Mouse (Mus musculus): ENCODE data around the gene Smad6.

The Smad6 gene

DNA sequence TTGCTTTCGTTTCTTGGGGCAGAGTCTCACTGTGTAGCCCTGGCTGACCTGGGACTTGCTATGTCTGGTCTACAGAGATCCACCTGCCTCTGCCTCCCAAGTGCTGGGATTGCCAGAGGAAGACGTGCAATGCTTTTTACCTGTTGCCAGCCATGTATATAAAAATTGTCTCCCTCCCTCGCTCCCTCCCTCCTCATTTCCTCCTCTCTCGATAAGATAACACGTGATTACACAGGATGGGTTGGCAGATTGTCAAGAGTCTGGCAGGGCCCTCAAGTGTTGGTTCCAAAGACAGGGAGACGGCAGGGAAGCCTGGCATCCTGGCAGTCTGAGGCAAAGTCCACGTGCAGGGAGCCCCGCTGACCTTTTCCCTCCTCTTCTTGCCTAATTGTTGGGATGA is 32.2 kb downstream of the Smad6 start:
- CTCF ChIA-PET: no interaction called here

DNA sequence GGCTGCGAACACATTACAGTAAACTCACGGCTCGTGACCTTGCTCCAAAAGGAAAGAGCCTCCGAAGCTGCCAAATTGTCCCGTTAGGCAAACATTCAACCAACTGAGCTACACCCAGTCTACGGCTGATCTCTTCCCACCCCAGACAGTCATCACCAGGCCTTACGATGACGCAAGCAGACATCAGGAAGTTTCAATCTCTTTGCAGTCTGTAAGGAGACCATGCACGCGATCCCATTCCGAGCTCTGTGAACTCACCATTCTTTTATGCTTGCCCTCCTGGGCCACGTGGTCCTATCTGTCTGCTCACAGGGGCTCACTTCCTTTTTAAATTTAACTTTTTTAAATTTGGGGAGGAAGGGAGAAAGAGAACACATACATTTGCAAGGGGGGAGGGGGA is 32.6 kb downstream of the Smad6 start:
- CTCF ChIA-PET: no interaction called here

DNA sequence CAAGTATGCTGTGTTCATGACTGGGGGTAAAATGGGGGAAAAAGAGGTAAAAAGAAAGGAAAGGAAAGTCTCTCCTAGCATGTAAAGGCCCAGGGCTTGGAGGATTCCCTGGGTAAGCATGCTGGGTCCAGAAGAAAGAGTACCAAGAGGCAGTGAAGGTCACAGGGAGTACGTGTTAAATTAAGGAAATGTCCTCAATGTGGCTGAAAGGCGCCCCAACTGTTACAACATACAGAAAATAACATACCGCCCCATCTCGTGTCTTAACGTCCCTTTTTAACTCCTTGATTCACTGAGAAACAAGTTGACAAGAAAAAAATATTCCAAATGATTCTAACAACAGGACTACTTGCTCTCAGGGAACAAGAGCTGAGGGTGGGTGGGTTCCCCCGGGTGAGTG is 36.7 kb downstream of the Smad6 start:
- CTCF ChIA-PET: no interaction called here

DNA sequence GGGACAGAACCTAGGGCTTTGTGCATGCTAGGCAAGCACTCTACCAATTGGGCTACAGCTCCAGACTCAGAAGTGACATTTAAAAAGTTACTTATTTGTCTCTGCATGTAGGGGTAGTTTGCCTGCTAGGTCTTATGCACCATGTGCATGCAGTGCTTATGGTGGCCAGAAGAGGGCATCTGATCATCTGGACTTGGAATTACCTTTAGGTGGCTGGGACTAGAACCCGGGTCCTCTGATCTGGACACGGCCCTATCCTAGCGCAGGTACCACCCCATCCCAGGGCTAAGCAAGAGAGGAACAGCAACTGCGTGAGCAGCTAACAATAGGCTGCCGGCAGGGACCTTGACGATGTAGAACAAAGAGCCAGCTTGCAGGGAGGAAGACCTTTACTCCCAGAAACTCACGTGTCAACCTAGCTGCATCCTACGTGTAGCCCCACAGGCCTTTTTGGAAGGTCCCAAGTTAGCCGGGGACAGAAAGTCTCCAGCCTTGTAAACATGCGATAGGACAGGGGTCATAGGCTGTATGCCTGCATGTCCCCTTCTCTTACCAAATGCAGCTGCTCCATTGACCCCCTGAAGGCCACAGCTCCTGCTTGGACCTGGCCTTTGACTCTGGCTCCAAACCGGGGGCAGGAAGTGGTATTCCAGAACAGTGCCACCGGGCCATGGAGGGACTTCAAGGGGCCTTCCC is 38.8 kb downstream of the Smad6 start:
- CTCF ChIA-PET: interaction anchor here (0.6 kb wide), 1 partner anchor 104 kb away, joined by 3 read pairs; no protein-coding TSS in a partner anchor

DNA sequence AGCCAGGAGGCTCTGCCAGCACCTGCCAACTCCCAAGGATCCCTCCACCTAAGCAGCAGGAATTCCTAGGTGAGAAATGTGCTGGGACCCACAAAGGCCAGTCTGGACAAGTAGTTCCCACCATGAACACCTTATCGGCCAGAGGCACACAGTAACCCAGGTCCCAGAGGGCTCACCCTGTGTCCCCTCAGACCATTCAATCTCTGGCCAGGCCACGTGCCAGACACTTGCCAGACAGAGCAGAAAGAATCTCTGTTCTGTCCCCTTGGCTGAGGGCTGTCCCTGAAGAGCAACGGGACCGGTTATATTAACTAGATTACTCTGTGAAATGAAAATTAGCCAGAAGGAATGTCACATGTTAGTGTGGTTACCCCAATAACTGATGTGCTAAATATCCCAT is 39.9 kb downstream of the Smad6 start:
- CTCF ChIA-PET: no interaction called here

DNA sequence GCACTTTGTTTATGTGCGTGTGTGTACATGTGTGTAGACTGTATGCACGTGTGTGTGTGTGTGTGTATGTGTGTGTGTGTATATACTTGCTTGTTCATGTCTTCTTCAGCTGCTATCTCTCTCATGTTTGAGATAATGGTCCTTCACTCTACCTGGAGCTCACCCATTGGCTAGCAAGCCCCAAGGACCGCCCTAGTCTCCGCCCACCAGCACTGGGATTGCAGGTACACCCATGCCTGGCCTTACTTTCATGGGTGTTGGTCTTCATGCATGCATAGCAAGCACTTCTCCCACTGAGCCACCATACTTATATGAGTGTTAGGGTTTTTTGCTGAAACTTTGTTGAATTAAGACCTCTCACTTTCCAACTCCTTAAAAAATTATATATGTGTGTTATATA is 40.5 kb downstream of the Smad6 start:
- CTCF ChIA-PET: no interaction called here

DNA sequence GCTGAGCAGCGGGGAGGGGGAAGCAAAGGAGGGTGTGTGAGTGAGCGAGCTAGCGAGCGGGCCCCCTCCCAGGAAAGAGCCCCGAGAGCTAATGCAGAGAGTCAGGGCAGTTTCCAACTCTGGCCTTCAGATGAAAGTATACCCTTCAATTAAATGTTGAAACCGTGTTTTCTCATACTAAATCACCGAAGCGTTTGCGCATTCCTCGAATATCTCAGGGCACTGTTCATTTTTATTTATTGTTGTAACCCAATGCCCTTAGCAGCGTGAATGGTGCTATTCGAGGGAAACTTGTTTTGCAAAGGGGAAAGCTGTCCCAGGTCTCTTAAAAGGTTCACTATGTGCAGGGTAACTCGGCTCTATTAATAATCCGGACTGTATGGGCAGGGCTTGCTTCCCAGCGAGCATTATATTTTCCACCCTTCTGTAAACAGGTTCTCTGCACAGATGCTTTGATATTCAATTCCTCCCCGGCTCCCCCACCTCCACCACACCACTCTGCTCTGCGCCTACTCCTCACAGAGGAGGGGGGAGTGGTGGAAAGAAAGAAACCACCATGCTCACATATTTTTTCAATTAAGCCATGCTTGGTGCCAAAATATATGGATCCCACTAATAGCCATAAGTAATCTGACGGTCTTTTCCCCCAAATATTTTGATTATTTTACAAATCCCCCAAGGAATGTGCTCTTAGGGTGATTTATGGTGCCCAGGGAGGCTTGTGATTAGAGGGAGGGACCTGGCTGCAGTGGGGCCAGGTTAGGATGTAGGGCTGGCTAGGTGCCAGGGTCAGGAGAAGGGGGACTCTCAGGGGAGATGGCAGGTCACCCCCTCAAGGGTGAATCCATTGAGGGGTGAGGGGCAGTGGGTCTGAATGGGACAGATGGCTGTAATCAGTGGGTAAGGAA is 41.4 kb downstream of the Smad6 start:
- CTCF ChIA-PET: no interaction called here

DNA sequence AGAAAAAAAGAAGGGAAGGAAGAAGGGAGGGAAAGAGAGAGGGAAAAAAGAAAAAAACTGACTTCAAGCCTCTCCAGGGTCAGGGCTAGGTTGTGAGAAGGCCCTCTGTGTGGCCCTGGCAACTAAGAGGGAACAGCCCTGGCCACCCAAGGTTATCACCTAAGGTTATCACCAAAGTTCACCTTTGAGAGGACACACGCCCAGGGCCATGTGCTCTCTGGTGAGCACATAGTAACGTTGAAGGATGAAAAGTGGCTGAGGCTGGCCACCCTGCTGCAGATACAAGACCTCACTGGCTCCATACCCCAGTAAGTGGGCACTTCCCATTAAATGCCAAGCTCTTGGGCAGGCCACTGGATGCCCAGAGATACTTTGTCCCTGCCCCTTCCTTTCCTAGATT is 42.6 kb downstream of the Smad6 start:
- CTCF ChIA-PET: no interaction called here

DNA sequence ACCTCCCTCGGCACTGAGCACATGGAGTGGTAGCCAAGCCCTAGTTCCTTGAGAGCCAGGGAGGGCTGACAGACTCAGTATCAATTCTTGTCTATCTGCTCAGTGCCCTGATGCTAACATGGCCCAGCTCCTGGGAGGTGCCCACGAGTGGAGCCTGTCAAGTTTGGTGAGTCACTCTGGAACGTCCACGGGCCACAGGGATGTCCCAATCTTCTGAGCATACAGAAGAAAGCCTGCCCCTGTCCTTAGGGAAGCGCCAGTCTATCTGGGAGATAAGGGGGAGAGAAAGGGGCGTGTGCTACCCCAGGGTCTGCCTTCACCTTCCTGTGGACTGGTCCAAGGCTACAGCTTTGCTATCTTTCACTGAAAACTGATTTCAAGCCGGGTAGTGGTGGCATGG is 43.2 kb downstream of the Smad6 start:
- CTCF ChIA-PET: no interaction called here

DNA sequence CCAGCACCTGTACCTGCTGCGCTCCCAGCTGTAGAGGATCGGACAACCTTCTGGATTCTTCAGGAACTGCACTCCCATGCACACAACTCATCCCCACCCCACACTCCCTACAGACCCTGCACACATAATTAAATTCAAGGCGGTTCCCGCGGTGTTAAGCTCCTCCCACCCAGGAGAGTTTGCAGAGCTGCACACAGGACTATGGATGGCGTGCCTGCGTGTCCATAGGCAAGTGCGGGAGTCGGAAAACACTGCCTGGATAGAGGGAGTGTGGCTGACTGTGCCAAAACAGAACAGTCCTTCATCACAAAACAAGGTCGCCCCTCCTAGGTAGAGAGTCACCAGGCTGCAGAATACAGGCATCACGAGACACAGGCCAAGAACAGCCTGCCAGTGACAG is 45.9 kb downstream of the Smad6 start:
- CTCF ChIA-PET: no interaction called here

DNA sequence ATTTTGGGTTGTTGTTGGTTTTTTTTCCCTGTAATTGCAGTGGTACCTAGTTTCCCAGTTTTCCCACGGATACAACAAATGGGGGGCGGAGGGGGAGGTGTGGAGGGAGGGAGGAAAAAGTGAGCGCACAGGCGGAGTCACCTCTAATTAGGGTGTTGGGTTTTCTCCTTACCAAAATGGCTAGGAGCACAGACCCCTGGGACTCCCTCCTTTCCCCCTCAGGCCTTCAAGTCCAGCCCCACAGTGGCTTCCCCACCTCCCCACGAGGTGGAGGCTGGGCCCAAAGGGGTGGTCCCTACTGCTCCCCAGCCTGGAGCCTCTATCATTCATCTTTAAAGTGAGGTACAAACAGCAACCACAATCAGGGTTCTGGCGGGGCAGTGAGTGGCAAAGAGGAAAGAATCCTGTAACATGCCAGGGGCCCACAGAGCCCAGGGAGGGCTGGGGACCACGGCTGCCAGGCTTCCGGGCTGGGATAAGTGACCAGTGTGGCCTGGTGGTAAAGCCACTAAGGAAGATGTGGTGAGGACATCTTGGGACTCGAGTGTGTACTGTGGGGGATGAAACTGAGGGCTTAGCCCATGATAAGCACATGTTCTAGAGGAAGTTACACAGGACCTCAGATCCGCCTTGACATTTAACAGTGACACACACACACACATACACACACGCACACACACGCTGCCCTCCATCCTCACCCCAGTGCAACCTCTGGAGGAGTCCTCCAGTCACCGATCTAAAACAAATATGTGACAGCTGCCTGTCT is 47.4 kb downstream of the Smad6 start:
- CTCF ChIA-PET: no interaction called here

DNA sequence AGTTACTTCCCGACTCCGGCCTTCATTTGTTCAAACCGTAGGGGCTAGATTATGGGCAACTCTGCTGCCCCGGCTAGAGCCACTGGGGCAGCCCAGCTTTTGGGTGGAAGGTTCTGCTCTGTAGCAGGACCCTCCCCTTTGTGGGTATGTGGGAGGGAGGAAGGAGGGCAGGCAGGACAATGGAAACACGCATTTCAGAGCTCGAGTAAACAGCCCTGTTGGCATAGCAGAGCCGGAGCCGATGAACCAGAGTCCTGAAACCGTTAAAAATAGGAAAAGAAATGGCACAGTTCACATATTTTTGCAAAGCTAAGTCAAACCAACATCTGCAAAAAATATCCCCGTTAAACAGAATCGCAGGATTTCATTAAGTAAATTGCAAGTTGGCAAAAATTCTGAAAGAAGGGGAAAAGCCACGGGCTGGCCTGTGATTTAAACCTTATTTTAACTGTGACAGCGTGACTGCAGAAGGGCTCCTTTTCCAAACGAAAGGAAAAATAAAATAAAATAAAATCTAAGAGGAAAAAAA is 48.1 kb downstream of the Smad6 start:
- CTCF ChIA-PET: no interaction called here

DNA sequence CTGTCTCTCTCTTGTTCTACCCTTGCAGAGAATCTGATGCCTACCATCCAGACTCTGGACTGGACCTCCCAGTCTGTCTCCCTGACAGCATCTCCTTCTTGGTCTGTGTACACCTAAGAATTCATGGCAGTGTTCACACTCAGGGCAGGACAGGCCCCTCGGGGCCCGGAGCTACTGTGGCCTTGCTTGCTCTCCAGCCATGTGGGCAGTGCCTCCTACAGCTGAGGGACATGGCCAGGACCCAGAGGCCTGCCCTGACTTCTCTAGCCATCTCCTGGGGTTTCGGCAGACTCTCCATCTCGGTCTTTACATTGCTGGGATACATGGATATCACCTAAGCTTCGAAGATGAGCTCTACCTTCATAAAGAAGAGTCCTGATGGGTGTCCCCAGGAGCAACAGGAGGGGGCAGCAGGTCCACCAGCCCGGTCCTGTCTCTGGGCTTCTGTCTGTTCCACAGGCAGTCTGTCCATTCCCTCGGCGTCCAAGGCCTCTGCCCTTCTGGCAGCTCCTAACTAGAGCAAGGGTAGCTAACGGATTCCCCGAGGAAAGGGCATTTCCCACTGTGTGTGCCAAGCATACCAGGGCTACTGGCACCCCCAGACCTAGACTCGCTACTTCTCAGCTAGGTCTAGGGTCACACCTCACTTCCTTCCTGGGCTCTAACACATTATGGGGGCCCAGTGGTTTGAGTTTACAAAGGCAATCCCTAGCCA is 49.1 kb downstream of the Smad6 start:
- CTCF ChIA-PET: no interaction called here

DNA sequence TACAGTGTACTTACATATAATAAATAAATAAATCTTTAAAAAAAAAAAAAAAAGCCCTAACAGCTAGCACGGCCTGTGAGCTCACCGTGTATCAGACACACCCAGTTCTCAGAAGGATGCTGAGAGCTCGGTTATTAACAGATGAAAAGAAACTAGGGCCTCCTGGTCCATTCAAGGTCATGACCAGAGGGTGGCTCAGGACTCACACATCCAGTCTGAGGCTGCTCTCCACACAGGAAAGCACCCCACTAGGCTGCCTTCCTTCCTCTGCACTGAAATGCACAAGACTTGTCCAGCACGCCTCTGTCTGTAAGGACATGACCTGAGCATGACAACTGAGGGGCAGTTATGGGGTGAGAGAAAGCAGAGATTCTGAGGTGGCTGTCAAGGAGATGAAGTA is 50.3 kb downstream of the Smad6 start:
- CTCF ChIA-PET: no interaction called here

DNA sequence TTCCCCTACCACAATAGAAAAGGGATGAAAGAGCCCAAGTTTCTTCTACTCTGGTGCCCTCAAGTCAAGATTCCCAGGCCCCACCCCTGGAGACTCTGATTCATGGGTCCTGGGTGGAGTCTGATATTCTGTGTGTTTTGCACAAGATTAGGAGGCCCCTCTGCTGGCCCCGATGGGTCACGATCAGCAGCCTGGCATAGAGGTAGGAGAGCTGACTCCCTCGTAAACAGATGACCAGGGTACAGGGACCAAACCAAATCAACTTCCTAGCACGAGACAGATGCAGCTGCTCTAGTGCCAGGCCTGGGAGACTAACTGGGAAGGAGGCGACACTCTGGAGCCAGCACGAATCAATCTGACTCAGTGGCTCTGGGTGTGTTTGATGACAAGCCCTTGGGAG is 51.0 kb downstream of the Smad6 start:
- CTCF ChIA-PET: no interaction called here

DNA sequence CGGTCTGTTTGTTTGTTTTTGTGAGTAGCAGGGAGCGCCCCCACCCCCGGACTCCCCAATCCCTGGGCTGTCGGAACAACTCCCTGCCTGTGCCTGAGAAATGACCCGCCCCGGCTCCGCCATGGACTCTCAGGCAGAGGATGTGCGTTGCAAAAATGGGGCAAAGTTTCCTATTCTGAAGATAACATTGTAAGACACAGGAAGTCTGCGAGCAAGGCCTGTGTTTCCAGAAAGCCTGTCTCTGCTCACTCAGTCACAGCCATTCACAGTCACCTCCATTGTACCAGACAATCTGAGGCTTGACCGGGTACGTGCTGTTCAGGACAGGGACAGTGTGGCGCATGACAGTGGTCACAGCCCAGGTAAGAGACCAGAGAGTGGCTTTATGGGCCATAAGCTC is 51.5 kb downstream of the Smad6 start:
- CTCF ChIA-PET: no interaction called here

DNA sequence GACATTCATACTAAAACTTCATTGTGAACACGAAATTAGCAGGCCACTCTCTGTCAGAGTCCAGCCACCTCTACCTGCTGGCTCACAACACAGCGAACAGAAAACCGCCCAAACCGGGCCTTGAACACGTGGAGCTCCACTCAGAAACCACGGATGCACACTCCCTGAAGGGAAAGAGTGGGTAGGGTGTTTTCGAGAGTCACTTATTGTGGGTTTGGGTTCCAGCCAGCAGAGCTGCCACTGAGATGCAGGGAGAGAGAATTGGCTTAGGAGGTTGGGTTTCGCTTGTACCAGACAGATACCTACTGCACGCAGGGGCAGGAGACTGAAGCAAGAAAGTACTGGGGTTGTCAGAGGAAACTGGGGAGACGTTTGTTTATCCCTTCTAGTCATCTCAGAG is 52.4 kb downstream of the Smad6 start:
- CTCF ChIA-PET: no interaction called here

DNA sequence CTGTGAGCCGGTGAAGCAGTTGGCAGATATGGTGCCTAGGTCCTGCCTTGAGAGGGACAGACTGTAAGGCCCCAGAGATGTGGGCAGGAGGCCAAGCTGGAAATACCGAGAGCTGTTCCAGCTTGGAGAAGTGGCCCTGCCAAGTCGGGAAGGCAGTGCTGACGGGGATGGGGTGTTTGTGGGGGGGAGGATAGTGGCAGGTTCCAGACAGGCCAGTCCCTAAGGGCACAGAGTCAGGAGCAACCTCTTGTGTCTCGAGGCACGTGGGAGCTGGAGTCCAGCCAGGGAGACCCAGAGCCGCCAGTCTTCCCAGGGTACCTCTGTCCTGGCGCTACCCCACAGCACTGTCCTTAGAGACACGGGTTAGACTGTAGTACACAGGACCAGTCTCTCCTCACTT is 53.3 kb downstream of the Smad6 start:
- CTCF ChIA-PET: no interaction called here

DNA sequence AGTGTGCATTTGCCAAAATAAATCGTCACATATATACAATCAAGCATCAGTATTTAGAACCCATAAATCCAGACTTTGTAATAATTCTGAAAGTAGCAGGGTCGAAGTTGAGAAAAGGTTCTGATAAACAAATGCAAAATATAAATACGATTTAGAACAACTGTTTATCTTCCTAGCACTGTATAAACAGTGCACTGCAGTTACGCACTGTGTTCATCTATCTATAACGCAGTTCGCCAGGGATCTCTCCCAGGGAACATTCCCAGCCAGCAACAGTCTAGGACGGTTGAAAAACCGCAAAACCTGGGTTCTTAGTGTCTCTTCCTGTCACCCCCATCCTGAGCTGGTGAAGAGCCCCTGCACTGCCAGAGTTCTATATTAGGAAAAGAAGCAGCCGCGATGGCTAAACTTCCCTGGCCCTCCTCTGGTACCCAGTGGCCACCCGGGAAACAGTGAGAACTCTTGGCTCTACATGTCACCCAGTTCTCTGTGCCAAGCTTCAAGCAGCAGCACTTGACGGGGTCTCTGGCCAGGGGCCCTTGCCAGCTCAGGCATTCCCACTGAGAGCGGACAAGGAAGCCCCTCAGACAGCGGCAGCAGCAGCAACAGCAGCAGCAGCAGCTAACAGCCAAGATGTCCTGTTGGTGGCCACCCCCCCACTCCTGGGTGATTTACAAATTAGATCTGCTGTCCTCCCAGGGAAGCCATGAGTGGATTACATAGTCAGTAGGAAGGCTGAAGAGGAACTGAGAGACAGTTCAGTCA is 54.3 kb downstream of the Smad6 start:
- CTCF ChIA-PET: interaction anchor here (0.6 kb wide), 1 partner anchor 8 kb away, joined by 4 read pairs; no protein-coding TSS in a partner anchor

DNA sequence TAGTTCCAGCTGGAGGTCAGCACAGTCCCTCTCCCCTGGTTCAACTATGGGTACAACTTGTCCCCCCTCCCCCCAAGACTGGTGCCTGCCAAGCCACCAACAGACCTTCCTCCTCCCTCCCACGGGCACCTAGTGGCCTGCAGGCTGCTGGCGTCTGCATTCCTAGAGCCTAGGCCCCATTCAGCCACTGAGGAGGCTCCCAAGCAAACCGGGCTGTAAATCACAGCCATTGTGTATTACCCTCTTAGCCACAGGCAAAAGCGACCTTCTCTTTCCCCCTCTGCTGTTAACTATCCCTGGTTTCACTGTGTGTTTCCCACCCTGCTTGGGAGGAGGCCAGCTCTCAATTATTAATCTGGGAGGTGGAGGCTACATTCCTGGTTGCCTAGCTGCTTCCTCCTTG is 56.3 kb downstream of the Smad6 start:
- CTCF ChIA-PET: no interaction called here

DNA sequence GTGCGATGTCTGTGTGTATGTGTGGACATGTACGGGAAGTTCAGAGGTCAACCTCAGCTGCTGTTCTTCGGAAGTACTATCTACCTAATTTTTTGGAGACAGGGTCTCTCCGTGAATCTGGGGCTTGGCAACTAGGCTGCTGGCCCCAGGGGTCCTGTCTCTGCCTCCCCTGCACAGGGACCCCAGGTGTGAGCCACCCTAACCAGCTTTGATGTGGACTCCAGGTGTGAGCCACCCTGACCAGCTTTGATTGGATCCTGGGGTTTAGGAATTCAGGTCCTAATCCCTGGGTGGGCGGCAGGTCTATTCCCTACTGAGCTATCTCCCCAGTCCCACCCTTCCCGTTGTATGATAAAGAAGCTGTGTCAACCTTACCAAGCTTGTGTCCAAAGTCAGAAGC is 60.0 kb downstream of the Smad6 start:
- CTCF ChIA-PET: no interaction called here

All from spleen, embryonic (tissue).